In the genomic region with DNA sequence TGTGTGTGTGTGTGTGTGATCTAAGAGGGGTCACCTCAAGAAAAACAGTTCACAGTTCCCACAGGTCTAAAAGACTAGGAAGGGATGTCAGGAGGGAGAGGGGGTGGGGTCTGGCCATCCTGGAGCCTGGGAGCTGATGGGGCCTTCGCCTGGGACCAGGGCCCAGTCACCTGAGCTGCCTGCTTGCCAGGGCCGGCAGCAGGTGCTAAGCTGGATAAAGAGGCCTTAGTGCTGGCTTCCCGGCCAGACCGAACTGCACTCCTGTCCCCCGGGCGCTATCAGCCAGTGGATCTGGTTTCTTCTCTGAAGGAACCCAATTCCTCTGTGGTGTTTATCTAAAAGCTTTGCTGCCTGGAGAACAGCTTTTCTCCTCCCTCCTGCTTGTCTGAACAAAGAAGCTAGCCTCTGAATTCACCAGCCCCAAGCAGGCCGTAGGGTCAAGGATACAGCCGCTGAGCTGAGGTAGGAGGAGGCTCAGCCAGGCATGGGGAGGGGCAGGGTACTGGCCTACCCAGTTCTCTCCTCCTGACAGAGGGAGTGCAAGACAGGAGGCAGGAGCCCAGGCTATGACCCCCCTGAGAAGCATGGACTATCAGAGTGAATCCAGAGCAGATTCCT, we compare ENCODE assay signal across 9 mouse cellular contexts. TPM values are rescaled to one million over a fixed set of nuclear protein-coding genes. Genes with fewer than 3 reads are reported as not detected.
DNase-seq lines count a peak whose midpoint lies in the region; ATAC-seq and TF ChIP-seq lines count a peak whose summit lies in the region.
"Had no signal": no experiment of that assay in that cellular context is flagged by ENCODE, and none has a peak within 500 bp of the region (broad histone marks: within the 10 kb centered on the region; RNA-seq: fewer than 3 reads in every experiment).

No protein-coding gene starts in this region.

- no peaks in the 10 kb centered on the region for H3K9me3 ChIP-seq in lung, embryonic 14.5 days (ENCODE audit: low read depth, low read length)
- H3K9me3 ChIP-seq in embryonic facial prominence, embryonic 14.5 days (ENCODE audit: control insufficient read depth, low read length) = no peaks in the 10 kb centered on the region
- no peaks in the 10 kb centered on the region for H3K9me3 ChIP-seq in intestine, embryonic 16.5 days (ENCODE audit: control insufficient read depth, low read length)
- H3K9me3 ChIP-seq in stomach, embryonic 16.5 days (replicated peaks; ENCODE audit: control insufficient read depth, low read length) = no peaks in the 10 kb centered on the region

- H3K9ac ChIP-seq in lung, embryonic 14.5 days = no peak overlapping the region
- H3K9ac ChIP-seq in embryonic facial prominence, embryonic 14.5 days (ENCODE audit: low read depth, low read length) = no peak overlapping the region; the same call in 1 of the 2 replicates
- H3K9ac ChIP-seq in intestine, embryonic 16.5 days (ENCODE audit: low read depth, low read length) = peak overlapping the region; percentile 38
- peak overlapping the region; percentile 26; the same call in 1 of the 2 replicates for H3K9ac ChIP-seq in stomach, embryonic 16.5 days (ENCODE audit: low read length)

- H3K27me3 ChIP-seq in lung, embryonic 14.5 days (ENCODE audit: insufficient read depth, low read length) = no peaks in the 10 kb centered on the region
- H3K27me3 ChIP-seq in embryonic facial prominence, embryonic 14.5 days (replicated peaks; ENCODE audit: control insufficient read depth, insufficient read depth, low read length) = no peaks in the 10 kb centered on the region
- H3K27me3 ChIP-seq in intestine, embryonic 16.5 days (replicated peaks; ENCODE audit: control insufficient read depth, insufficient read depth, low read length) = no peaks in the 10 kb centered on the region
- no peaks in the 10 kb centered on the region for H3K27me3 ChIP-seq in stomach, embryonic 16.5 days (ENCODE audit: control insufficient read depth, insufficient read depth, low read length)

- no peak overlapping the region for H3K4me2 ChIP-seq in lung, embryonic 14.5 days
- no peak overlapping the region for H3K4me2 ChIP-seq in embryonic facial prominence, embryonic 14.5 days (ENCODE audit: low read depth, low read length)
- no peak overlapping the region for H3K4me2 ChIP-seq in intestine, embryonic 16.5 days (ENCODE audit: low read depth, low read length)
- no peak overlapping the region for H3K4me2 ChIP-seq in stomach, embryonic 16.5 days (ENCODE audit: low read depth, low read length)

- DNase-seq in lung, embryonic 14.5 days = no peak
- no peak for DNase-seq in lung, postnatal 10 days
- DNase-seq in embryonic facial prominence, embryonic 14.5 days (ENCODE audit: low spot score) = peak; percentile 77
- DNase-seq in layer of hippocampus, adult 9-11 months = no peak
- no peak for DNase-seq in right cerebral cortex, postnatal 25 days
- DNase-seq in cerebellum, adult 8-10 months = no peak

- WGBS in lung, embryonic 14.5 days = 30% methylated on average over 8 of the region's 8 CpGs
- 25% methylated on average over 8 of the region's 8 CpGs for WGBS in embryonic facial prominence, embryonic 14.5 days
- 24% methylated on average over 8 of the region's 8 CpGs for WGBS in intestine, embryonic 16.5 days
- WGBS in stomach, embryonic 16.5 days = 25% methylated on average over 8 of the region's 8 CpGs

- no peak overlapping the region for H3K4me3 ChIP-seq in lung, embryonic 14.5 days (ENCODE audit: low read depth, low read length)
- no peak overlapping the region for H3K4me3 ChIP-seq in embryonic facial prominence, embryonic 14.5 days (ENCODE audit: low read depth, low read length)
- no peak overlapping the region for H3K4me3 ChIP-seq in intestine, embryonic 16.5 days (ENCODE audit: low read length)
- H3K4me3 ChIP-seq in stomach, embryonic 16.5 days (replicated peaks; ENCODE audit: low read length) = no peak overlapping the region
- H3K4me3 ChIP-seq: erythroblast, embryonic 14.5 days had no signal

- TF ChIP-seq CTCF in lung, embryonic 14.5 days (IDR thresholded peaks at IDR 0.05; ENCODE audit: low read depth) = no peak

- H3K27ac ChIP-seq in lung, embryonic 14.5 days (ENCODE audit: low read depth) = peak overlapping the region; percentile 59; the same call in 1 of the 2 replicates
- peak overlapping the region; percentile 22 for H3K27ac ChIP-seq in embryonic facial prominence, embryonic 14.5 days (replicated peaks; ENCODE audit: low read depth, low read length)
- H3K27ac ChIP-seq in intestine, embryonic 16.5 days (ENCODE audit: low read length) = peak overlapping the region; percentile 53; the same call in 1 of the 2 replicates
- H3K27ac ChIP-seq in stomach, embryonic 16.5 days (ENCODE audit: low read length) = peak overlapping the region; percentile 38

- H3K36me3 ChIP-seq in lung, embryonic 14.5 days (ENCODE audit: insufficient read depth) = no peaks in the 10 kb centered on the region
- H3K36me3 ChIP-seq in embryonic facial prominence, embryonic 14.5 days (ENCODE audit: control insufficient read depth, insufficient read depth, low read length) = no peaks in the 10 kb centered on the region
- H3K36me3 ChIP-seq in intestine, embryonic 16.5 days (ENCODE audit: control insufficient read depth, insufficient read depth, low read length) = no peaks in the 10 kb centered on the region
- no peaks in the 10 kb centered on the region for H3K36me3 ChIP-seq in stomach, embryonic 16.5 days (ENCODE audit: control insufficient read depth, insufficient read depth, low read length)

- peak; percentile 53 for ATAC-seq in lung, embryonic 14.5 days (ENCODE audit: insufficient read depth)
- peak; percentile 82 for ATAC-seq in embryonic facial prominence, embryonic 14.5 days (ENCODE audit: low read depth)
- ATAC-seq in intestine, embryonic 16.5 days = no peak; the same call in 1 of the 2 replicates
- no peak for ATAC-seq in stomach, embryonic 16.5 days (ENCODE audit: insufficient read depth, low FRiP score)

- H3K4me1 ChIP-seq in lung, embryonic 14.5 days (ENCODE audit: insufficient read depth) = no peaks in the 10 kb centered on the region
- H3K4me1 ChIP-seq in embryonic facial prominence, embryonic 14.5 days (ENCODE audit: control insufficient read depth, insufficient read depth, low read length) = peaks cover 9% of the 10 kb centered on the region
- H3K4me1 ChIP-seq in intestine, embryonic 16.5 days (ENCODE audit: control insufficient read depth, insufficient read depth, low read length) = peaks cover 33% of the 10 kb centered on the region
- peaks cover 13% of the 10 kb centered on the region; the same call in 1 of the 2 replicates for H3K4me1 ChIP-seq in stomach, embryonic 16.5 days (ENCODE audit: control insufficient read depth, insufficient read depth, low read length)

RNA-seq across cellular contexts. Expression of a gene that starts 41.2 kb away (rescaled TPM):
- 0.95 and 1.2 TPM in 2 replicates for polyA plus RNA-seq in lung, embryonic 14.5 days (2014; fragmentation: Nextera tagmentation; extraction: Ambion mirVana)
- 0.74 and 1.3 TPM in 2 replicates for polyA plus RNA-seq in embryonic facial prominence, embryonic 14.5 days (2014; fragmentation: Nextera tagmentation; extraction: Ambion mirVana)
- 0.15 and 0.17 TPM in 2 replicates for polyA plus RNA-seq in intestine, embryonic 16.5 days (2015; fragmentation: Nextera tagmentation; extraction: Ambion mirVana)
- 0.14 and 0.34 TPM in 2 replicates for polyA plus RNA-seq in stomach, embryonic 16.5 days (2015; fragmentation: Nextera tagmentation; extraction: Ambion mirVana)
- polyA plus RNA-seq: erythroblast, embryonic 14.5 days had no signal

RNA-seq across cellular contexts. Expression of a gene that starts 43.4 kb away (rescaled TPM):
- 20.2 and 21.8 TPM in 2 replicates for polyA plus RNA-seq in lung, embryonic 14.5 days (2014; fragmentation: Nextera tagmentation; extraction: Ambion mirVana)
- polyA plus RNA-seq in embryonic facial prominence, embryonic 14.5 days (2014; fragmentation: Nextera tagmentation; extraction: Ambion mirVana) = 15.0 and 17.5 TPM in 2 replicates
- 17.1 and 17.5 TPM in 2 replicates for polyA plus RNA-seq in intestine, embryonic 16.5 days (2015; fragmentation: Nextera tagmentation; extraction: Ambion mirVana)
- polyA plus RNA-seq in stomach, embryonic 16.5 days (2015; fragmentation: Nextera tagmentation; extraction: Ambion mirVana) = 17.1 and 19.6 TPM in 2 replicates

RNA-seq across cellular contexts. Expression of a gene that starts 58.9 kb away (rescaled TPM):
- 922 and 969 TPM in 2 replicates for polyA plus RNA-seq in lung, embryonic 14.5 days (2014; fragmentation: Nextera tagmentation; extraction: Ambion mirVana)
- polyA plus RNA-seq in embryonic facial prominence, embryonic 14.5 days (2014; fragmentation: Nextera tagmentation; extraction: Ambion mirVana) = 876 and 912 TPM in 2 replicates
- polyA plus RNA-seq in intestine, embryonic 16.5 days (2015; fragmentation: Nextera tagmentation; extraction: Ambion mirVana) = 775 and 816 TPM in 2 replicates
- polyA plus RNA-seq in stomach, embryonic 16.5 days (2015; fragmentation: Nextera tagmentation; extraction: Ambion mirVana) = 699 and 743 TPM in 2 replicates

Comparison
In these comparisons a context has a peak if more than half of its experiments do, and no peak if none do; other contexts are left out.
1. ATAC-seq: peak in lung, embryonic 14.5 days (single experiment) and embryonic facial prominence, embryonic 14.5 days (single experiment); none in intestine, embryonic 16.5 days (single experiment) and stomach, embryonic 16.5 days (single experiment).
2. H3K9ac ChIP-seq: peak in intestine, embryonic 16.5 days (single experiment) and stomach, embryonic 16.5 days (single experiment); none in lung, embryonic 14.5 days (single experiment) and embryonic facial prominence, embryonic 14.5 days (single experiment).
3. Peak in every context shown above with its lines, with median percentiles within 50 percentile points of each other: H3K27ac ChIP-seq.